ENCODE assay signal across 8 mouse cellular contexts in the genomic region with DNA sequence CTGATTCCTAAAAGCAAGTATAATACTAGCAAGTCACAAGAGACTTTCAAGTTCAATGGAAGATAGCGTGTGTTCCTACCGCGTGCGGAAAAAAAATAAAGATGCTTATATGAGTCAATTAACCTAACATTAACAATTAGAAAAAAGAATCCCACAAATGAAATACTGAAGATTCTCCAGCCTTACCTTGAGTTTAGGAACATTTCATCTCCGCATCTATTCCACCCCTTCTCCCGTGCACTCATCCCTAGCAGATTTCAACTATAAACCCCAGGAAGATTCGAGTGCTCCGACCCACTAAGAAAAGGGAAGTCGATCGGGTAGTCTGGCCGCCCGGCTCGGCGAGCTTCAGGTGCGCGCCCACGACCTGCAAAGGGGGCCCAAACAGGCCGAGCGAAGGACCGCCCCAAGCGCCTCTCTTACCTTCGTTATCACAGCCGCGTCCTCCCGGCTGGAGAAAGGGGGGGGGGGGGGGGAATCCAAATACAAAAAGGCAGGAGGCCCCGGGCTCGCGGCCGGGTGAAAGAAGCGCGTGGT. TPM values are rescaled to one million over a fixed set of nuclear protein-coding genes. Genes with fewer than 3 reads are reported as not detected.
DNase-seq lines count a peak whose midpoint lies in the region; ATAC-seq and TF ChIP-seq lines count a peak whose summit lies in the region.

No protein-coding gene starts in this region.

- peak overlapping the region; percentile 86 for H3K9ac ChIP-seq in stomach, postnatal 0 days (ENCODE audit: low read length)

- peak; percentile 9; the same call in 1 of the 2 replicates for ATAC-seq in frontal cortex, adult (ENCODE audit: low TSS enrichment)
- no peak for ATAC-seq in stomach, postnatal 0 days (ENCODE audit: low FRiP score, low TSS enrichment)

- H3K27me3 ChIP-seq in cerebellum, adult 2 months (ENCODE audit: control insufficient read depth, insufficient read depth, low read length), result no peaks in the 10 kb centered on the region
- H3K27me3 ChIP-seq in stomach, postnatal 0 days (ENCODE audit: control insufficient read depth, insufficient read depth, low read length), result no peaks in the 10 kb centered on the region

- no peaks in the 10 kb centered on the region for H3K4me1 ChIP-seq in cerebellum, adult 2 months (ENCODE audit: control insufficient read depth, insufficient read depth, low read length)
- H3K4me1 ChIP-seq in stomach, postnatal 0 days (replicated peaks; ENCODE audit: control insufficient read depth, insufficient read depth), result no peaks in the 10 kb centered on the region

- no peaks in the 10 kb centered on the region for H3K9me3 ChIP-seq in stomach, postnatal 0 days (ENCODE audit: control insufficient read depth, low read length)

- H3K36me3 ChIP-seq in stomach, postnatal 0 days (ENCODE audit: control insufficient read depth, insufficient read depth, low read length), result no peaks in the 10 kb centered on the region

- TF ChIP-seq EP300 in stomach, postnatal 0 days (optimal IDR thresholded peaks at IDR 0.05), result no peak

- under 1% methylated on average over 26 of the region's 31 CpGs for WGBS in cerebellum, adult 2 months
- WGBS in stomach, postnatal 0 days, result 2% methylated on average over 21 of the region's 31 CpGs

- no peak for TF ChIP-seq POLR2A in cerebellum, adult 2 months (IDR thresholded peaks at IDR 0.05; ENCODE audit: borderline replicate concordance, insufficient read depth, low read length)

- DNase-seq in cerebellum, adult 2 months, result no peak
- no peak for DNase-seq in cerebellum, adult 9-11 months
- peak; percentile 24 for DNase-seq in urinary bladder, postnatal 25 days (ENCODE audit: low spot score)
- no peak for DNase-seq in urinary bladder, postnatal 10 days (ENCODE audit: low spot score)
- peak; percentile 20 to 55 for DNase-seq in kidney, postnatal 36 days
- DNase-seq in mesoderm, embryonic 11.5 days (ENCODE audit: low read depth, low spot score), result peak; percentile 32
- DNase-seq in stomach, postnatal 0 days (ENCODE audit: low spot score), result peak; percentile 50

- peak overlapping the region; percentile 75 for H3K4me3 ChIP-seq in cerebellum, adult 2 months (replicated peaks; ENCODE audit: insufficient read depth, low read depth, low read length)
- peak overlapping the region; percentile 85 for H3K4me3 ChIP-seq in stomach, postnatal 0 days (ENCODE audit: low read depth, low read length)

- H3K27ac ChIP-seq in cerebellum, adult 2 months (ENCODE audit: insufficient read depth, low read length), result peak overlapping the region; percentile 87
- peak overlapping the region; percentile 86 for H3K27ac ChIP-seq in stomach, postnatal 0 days (replicated peaks)

- peak overlapping the region; percentile 69 for H3K4me2 ChIP-seq in stomach, postnatal 0 days (replicated peaks; ENCODE audit: low read depth)

- TF ChIP-seq CTCF in cerebellum, adult 2 months (IDR thresholded peaks at IDR 0.05; ENCODE audit: borderline replicate concordance, insufficient read depth, low read depth, low read length), result no peak
- TF ChIP-seq CTCF in stomach, postnatal 0 days (IDR thresholded peaks at IDR 0.05; ENCODE audit: low read depth), result no peak

RNA-seq across cellular contexts. Expression of a gene that starts 0.9 kb away (rescaled TPM):
- 25.6 and 29.7 TPM in 2 replicates for polyA plus RNA-seq in cerebellum, adult 2 months (2012; rRNA removed)
- polyA plus RNA-seq in stomach, postnatal 0 days (2015; fragmentation: Nextera tagmentation; extraction: Ambion mirVana), result 2.6 and 2.9 TPM in 2 replicates

Comparison
In these comparisons a context has a peak if more than half of its experiments do, and no peak if none do; other contexts are left out.
1. DNase-seq: peak in urinary bladder, postnatal 25 days (single experiment), kidney, postnatal 36 days (2 of 2), mesoderm, embryonic 11.5 days (single experiment) and stomach, postnatal 0 days (single experiment); none in cerebellum, adult 2 months (0 of 2), cerebellum, adult 9-11 months (single experiment) and urinary bladder, postnatal 10 days (single experiment).